Mouse (Mus musculus) CH12F3 (cell line): ENCODE results near the gene Ubqln3.

Experiments used
- in situ Hi-C: fragments of 300-500 bp; cut with MboI; formaldehyde crosslinking; loops from 2 replicates; pipeline ENCODE4 v1.14.3; 2020; ENCODE audit warnings: low sequenced_read_pairs

Ubqln3 gene

DNA sequence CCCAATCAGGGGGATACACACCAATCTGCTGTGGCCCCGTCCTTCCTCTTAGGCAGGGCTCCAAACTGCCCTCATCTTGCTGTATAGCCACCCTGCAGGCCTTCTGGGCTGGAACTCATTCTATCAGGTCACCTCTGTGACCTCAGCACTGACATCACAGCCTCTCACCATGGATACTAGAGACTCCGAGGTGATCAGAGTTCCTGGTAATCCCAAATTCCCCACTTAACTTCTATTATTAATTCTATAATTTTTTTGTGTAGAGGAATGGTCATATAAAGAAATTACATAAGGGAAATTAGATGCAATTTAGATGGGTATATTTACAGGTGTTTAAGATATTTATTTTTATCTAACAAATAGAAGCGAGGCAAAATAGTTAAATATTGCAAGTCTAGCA, at the start of gene Ubqln3:
TSS of gene Ubqln3 (minus strand) at position 101 of the 400 bp plus-strand sequence.
- in situ Hi-C loops: no loop called here

- in situ Hi-C loops: no loop called here
Measured at GRCm38 (mm10) chr7:104191275-104191674, 48.2 kb upstream of the Ubqln3 start.

- in situ Hi-C loops: no loop called here
Measured at GRCm38 (mm10) chr7:104183292-104183691, 40.2 kb upstream of the Ubqln3 start, which contains the start of gene Olfr648. Gene Olfr648 (minus strand): TSS chr7:104183392.

DNA sequence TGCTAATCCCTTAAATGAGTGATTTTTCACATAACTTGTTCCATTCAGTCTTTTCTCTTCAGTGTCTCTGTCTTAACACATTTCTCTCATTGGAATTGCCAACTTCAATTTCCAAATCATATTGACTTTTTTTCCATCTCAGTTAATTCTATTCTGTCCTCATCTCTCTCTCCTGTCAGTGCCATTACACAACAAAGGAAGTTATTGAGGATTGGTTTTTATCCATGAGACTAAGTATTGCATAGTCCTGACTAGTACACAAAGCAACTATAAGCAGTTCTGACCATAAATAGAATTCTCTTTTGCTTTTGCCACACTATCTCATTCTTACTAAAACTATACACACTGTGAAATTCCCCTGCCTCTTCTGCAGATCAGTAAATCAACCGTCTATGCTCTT, 36.0 kb upstream of the Ubqln3 start:
- in situ Hi-C loops: no loop called here

- in situ Hi-C loops: no loop called here
Measured at GRCm38 (mm10) chr7:104178422-104179054, 35.5 kb upstream of the Ubqln3 start.

DNA sequence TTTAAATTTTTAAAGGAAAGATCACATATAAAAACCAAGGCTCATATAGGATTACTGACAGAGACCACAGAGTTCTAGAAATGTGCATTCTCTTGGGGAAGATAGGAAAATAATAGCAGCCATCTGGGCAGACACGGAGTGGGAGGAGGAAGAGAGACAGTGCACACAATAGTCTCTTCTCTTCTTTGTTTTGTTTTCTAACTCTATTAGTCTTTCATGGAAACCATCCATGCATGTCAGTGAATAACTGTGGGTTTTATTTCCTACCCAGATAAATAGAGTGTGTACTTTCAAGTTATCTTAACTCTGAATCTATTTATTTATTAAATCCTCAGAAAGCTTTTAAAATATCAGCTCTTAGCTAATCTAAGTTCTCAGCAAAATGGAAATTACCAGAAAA, 32.0 kb upstream of the Ubqln3 start:
- in situ Hi-C loops: no loop called here

GRCm38 (mm10) chr7:104169634-104170204, 26.6 kb upstream of the Ubqln3 start:
- in situ Hi-C loops: no loop called here

DNA sequence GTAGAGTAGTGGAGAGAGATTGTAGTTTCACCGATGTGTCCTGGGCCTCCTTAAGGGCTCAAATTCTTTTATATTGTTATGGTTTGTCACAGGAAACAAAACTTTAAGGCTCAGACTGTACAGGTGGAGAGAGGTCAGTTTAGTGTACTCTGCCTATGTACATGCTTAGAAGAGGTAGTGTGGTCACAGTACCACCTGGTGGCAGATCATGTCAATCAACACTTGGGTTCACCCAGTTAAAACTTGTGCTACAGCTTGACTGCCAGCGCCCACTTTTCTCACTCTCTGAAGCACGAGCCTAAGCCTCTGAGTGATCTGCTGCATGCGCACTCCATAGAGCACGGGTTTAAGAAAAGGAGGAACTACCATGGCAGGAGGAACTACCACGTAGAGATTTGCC, 24.0 kb upstream of the Ubqln3 start:
- in situ Hi-C loops: no loop called here

DNA sequence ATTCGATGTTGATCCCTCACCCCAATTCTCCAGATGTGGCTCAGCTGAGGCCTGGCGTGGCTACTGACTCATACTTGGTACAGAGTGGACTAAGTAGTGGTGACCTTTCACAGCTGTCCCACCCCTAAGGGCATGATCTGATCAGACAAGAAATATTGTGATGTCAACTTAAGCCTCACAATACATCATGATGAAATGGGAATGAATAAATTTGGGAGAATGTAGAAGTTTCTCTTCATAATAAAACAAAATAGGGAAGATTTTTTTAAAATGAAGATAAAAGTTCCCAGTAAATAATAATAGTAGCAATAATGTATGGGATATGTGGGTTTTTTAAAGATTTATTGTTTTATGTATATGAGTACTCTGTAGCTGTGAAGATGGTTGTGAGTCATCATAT, 7.4 kb upstream of the Ubqln3 start, which contains the start of gene Ubqlnl:
TSS of gene Ubqlnl (minus strand) at position 101 of the 400 bp plus-strand sequence.
- in situ Hi-C loops: no loop called here

DNA sequence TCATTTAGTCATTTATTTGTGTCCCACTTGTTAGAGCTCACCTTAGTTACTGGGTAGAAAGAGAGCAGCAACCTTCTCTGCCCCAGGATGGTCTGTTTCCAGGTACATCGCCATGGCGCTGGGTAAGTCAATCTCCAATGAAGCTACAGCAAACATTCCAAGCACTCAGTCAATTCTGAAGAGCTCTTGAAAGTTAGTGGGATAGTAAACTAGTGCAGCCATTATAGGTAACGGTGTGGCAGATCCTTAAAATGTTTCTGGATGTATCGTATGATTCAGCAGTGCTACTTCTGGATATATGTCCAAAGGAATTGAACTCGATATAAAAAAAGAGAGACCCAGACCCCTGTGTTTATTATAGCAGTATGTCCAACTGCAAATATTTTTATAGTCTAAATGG, 5.8 kb downstream of the Ubqln3 start, which contains the start of gene Olfr643:
TSS of gene Olfr643 (minus strand) at position 101 of the 400 bp plus-strand sequence.
- in situ Hi-C loops: no loop called here

DNA sequence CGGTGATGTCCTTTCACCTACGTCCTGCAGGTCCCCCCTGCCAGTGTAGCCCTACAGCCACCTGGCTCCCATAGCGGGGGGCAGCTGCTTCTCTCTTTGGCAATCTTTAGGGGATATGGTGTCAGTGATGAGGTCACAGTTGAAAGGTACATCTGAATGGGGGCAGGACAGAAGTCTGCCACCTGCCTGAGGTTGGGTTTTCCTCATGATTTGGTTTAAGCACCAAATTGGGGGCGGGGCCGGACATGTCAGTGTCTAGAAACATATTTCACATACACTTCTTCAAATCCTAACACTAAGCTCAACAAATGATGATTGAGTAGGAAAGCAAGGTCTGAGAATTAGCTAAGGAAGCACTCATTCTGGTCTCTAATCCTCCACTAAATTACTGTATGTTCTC, 13.4 kb downstream of the Ubqln3 start, which contains the start of gene Ubqln5:
TSS of gene Ubqln5 (minus strand) at position 101 of the 400 bp plus-strand sequence.
- in situ Hi-C loops: no loop called here

DNA sequence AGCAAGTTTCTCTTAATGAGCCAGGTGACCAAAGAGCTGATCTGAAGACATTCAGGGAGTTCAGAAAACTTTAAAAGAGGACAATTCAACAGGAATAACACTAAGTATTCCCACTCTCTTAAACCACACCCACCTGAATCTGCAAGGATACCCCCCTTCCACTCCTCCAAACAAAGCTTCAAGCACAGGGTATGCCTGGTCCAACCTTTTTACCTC, 38.4 kb downstream of the Ubqln3 start, which contains the start of gene Olfr646:
TSS of gene Olfr646 (plus strand) at position 117 of the 216 bp plus-strand sequence.
- in situ Hi-C loops: no loop called here

GRCm38 (mm10) chr7:104103913-104104756, 38.9 kb downstream of the Ubqln3 start:
- in situ Hi-C loops: no loop called here
